Mouse (Mus musculus) megakaryocyte, embryonic 14.5 days (primary cell): ENCODE data around the gene Ncor2.

Experiments used
- FLI1 ChIP-seq: IDR thresholded peaks from 2 replicates; pipeline ENCODE4 v1.6.1; 2012; ENCODE audit warnings: low read length, inconsistent platforms, mixed read lengths
- GATA1 ChIP-seq: IDR thresholded peaks from 3 replicates; pipeline ENCODE4 v1.6.1; 2012; ENCODE audit warnings: mixed read lengths, low read length, inconsistent platforms, borderline replicate concordance

DNA sequence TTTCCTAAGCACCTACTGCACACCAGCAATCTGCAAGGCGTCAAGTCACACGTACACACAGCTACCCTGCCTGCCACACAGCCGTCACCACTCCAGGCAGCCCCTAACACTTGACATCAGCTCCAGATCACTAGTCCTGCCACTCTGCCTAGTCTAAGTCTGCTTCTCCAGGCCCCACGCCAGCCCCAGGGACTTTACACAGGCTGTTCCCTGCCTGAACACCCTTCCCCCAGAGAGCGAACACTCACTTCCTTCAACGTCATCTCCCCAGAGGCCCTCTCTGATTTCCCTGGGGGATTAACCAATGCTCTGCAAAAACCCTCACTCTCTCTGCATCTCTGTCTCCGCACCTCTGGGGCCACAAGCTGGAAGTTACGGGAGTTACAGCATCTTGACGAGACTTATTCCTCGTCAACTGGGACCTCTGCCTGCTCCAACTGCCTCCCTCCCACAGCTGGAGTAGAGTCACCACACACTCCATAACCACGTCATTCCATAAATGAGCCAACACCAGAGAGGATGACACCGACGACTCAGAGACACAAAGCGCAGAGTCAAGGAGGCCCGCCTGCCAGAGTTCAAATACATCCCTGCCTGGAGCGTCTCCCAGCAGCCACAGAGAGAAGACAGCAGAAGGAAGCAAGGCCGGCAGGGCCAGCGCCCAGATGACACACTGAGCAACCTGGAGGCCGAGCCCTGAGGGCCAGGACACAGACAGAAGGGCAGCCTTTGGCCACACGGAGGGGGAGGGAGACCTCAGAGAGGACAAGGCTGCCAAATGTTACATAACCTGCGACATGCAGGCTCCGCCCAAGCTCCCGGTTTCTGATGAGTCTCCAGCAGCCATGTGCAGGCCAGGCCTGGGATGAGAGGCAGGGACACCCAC lies 126.2 kb downstream of the Ncor2 start:
- TF ChIP-seq GATA1, result no peak
- TF ChIP-seq FLI1, result no peak
